Mouse (Mus musculus): ENCODE measurements around the gene Rasgrf2. TPM values are rescaled to one million over a fixed set of nuclear protein-coding genes. Genes with fewer than 3 reads are reported as not detected.

The Rasgrf2 gene
- polyA plus RNA-seq, 1 experiment from 2014 or later: 0.87 TPM

DNA sequence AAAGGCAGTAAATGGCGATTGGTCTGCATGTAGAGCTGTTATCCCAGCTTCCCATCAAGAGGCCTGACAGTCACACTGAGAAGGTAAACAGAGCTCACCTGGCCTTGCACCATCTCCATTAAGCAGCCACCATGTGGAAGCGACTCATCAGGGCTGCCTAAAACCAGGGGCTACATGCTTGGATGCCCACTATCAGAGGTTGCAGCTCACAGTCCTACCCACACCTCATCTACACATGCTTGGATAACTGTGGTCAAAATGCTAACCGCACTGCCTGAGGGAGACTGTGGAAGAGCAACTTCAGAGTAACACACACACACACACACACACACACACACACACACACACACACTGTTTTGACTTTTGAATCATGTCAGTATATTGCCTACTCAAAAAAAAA lies 101.8 kb downstream of the Rasgrf2 start:
- H3K36me3 ChIP-seq (ENCODE audit: control insufficient read depth, insufficient read depth, low read length): no peaks in the 10 kb centered on the region
- H3K4me1 ChIP-seq (ENCODE audit: control insufficient read depth, insufficient read depth, low read length): no peaks in the 10 kb centered on the region
- H3K27me3 ChIP-seq (ENCODE audit: control insufficient read depth, insufficient read depth, low read length): no peaks in the 10 kb centered on the region
- no peak overlapping the region for H3K4me2 ChIP-seq
- no peak overlapping the region for H3K9ac ChIP-seq (ENCODE audit: low read depth, low read length)
- H3K4me3 ChIP-seq (ENCODE audit: low read depth, low read length): no peak overlapping the region
- H3K27ac ChIP-seq (ENCODE audit: low read depth, low read length): no peak overlapping the region
- no peak for ATAC-seq (replicated peaks; ENCODE audit: insufficient number of reproducible peaks, low FRiP score, low TSS enrichment)
- no peaks in the 10 kb centered on the region for H3K9me3 ChIP-seq (replicated peaks; ENCODE audit: control insufficient read depth, low read length)
- 78% methylated on average over 3 of the region's 3 CpGs for WGBS (ENCODE audit: insufficient replicate concordance)

- Histone ChIP-seq H3K27ac (ENCODE audit: low read depth, low read length) (no peak overlapping the region), H3K9ac (ENCODE audit: low read depth, low read length) (no peak overlapping the region), H3K4me3 (ENCODE audit: low read depth, low read length) (no peak overlapping the region), H3K27me3 (ENCODE audit: control insufficient read depth, insufficient read depth, low read length) (no peaks in the 10 kb centered on the region), H3K9me3 (replicated peaks; ENCODE audit: control insufficient read depth, low read length) (no peaks in the 10 kb centered on the region), H3K4me2 (no peak overlapping the region), H3K4me1 (ENCODE audit: control insufficient read depth, insufficient read depth, low read length) (no peaks in the 10 kb centered on the region), H3K36me3 (ENCODE audit: control insufficient read depth, insufficient read depth, low read length) (no peaks in the 10 kb centered on the region)
- ATAC-seq (replicated peaks; ENCODE audit: insufficient number of reproducible peaks, low FRiP score, low TSS enrichment): no peak
- 84% methylated on average over 5 of the region's 5 CpGs for WGBS (ENCODE audit: insufficient replicate concordance)
Measured at GRCm38 (mm10) chr13:92027951-92028350, 103.5 kb downstream of the Rasgrf2 start.

DNA sequence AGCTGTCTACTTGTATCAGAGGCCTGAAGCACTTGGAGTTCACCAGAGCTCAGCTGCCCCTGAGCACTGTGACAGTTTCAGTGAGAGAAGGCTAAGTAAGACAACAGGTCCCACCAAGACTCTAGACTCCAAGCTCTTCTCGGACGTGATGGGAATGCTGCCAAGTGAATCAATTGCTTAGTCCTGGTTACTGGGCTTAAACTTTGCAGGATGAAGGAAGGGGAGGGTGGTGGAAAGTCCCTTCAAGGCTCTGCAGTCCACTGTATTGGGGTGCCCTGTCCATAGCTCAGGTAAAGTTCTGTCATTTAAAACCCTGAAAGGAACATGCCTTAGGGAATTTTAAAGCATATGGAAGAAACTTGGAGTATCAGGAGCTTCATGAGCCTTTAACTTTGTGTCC lies 104.8 kb downstream of the Rasgrf2 start:
- H3K4me2 ChIP-seq: no peak overlapping the region
- H3K4me1 ChIP-seq (ENCODE audit: control insufficient read depth, insufficient read depth, low read length): no peaks in the 10 kb centered on the region
- no peaks in the 10 kb centered on the region for H3K9me3 ChIP-seq (replicated peaks; ENCODE audit: control insufficient read depth, low read length)
- no peaks in the 10 kb centered on the region for H3K36me3 ChIP-seq (ENCODE audit: control insufficient read depth, insufficient read depth, low read length)
- WGBS (ENCODE audit: insufficient replicate concordance): 55% methylated on average over 2 of the region's 2 CpGs
- no peak overlapping the region for H3K27ac ChIP-seq (ENCODE audit: low read depth, low read length)
- H3K27me3 ChIP-seq (ENCODE audit: control insufficient read depth, insufficient read depth, low read length): no peaks in the 10 kb centered on the region
- no peak overlapping the region for H3K4me3 ChIP-seq (ENCODE audit: low read depth, low read length)
- no peak for ATAC-seq (replicated peaks; ENCODE audit: insufficient number of reproducible peaks, low FRiP score, low TSS enrichment)
- no peak overlapping the region for H3K9ac ChIP-seq (ENCODE audit: low read depth, low read length)

- H3K9me3 ChIP-seq (replicated peaks; ENCODE audit: control insufficient read depth, low read length): no peaks in the 10 kb centered on the region
- 85% methylated on average over 3 of the region's 3 CpGs for WGBS (ENCODE audit: insufficient replicate concordance)
- no peaks in the 10 kb centered on the region for H3K4me1 ChIP-seq (ENCODE audit: control insufficient read depth, insufficient read depth, low read length)
- H3K36me3 ChIP-seq (ENCODE audit: control insufficient read depth, insufficient read depth, low read length): no peaks in the 10 kb centered on the region
- ATAC-seq (replicated peaks; ENCODE audit: insufficient number of reproducible peaks, low FRiP score, low TSS enrichment): no peak
- no peak overlapping the region for H3K4me2 ChIP-seq
- H3K27me3 ChIP-seq (ENCODE audit: control insufficient read depth, insufficient read depth, low read length): no peaks in the 10 kb centered on the region
- no peak overlapping the region for H3K4me3 ChIP-seq (ENCODE audit: low read depth, low read length)
- no peak overlapping the region for H3K27ac ChIP-seq (ENCODE audit: low read depth, low read length)
- H3K9ac ChIP-seq (ENCODE audit: low read depth, low read length): no peak overlapping the region
Measured at GRCm38 (mm10) chr13:92025124-92025523, 106.3 kb downstream of the Rasgrf2 start.

DNA sequence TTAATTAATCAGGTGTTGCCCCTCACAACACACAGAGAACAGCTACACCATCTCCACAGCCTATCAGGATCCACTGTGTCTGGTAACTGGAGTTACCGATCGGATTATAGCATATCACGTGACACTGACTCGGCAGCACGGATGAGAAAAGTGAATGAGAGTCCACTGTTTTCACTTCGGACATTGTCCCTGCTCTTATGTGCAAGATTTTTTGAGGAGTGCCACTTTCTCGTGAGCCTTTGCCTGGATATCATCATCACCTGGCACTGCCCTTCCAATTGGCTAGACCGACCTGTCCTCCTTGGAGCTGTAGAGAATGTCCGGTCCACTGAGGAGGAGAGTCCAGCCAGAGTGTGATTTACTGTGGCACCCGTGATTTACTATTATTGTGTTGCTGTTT lies 109.3 kb downstream of the Rasgrf2 start:
- Histone ChIP-seq H3K4me1 (ENCODE audit: control insufficient read depth, insufficient read depth, low read length) (no peaks in the 10 kb centered on the region), H3K4me3 (ENCODE audit: low read depth, low read length) (no peak overlapping the region), H3K9ac (ENCODE audit: low read depth, low read length) (no peak overlapping the region), H3K27ac (ENCODE audit: low read depth, low read length) (no peak overlapping the region), H3K4me2 (no peak overlapping the region), H3K36me3 (ENCODE audit: control insufficient read depth, insufficient read depth, low read length) (no peaks in the 10 kb centered on the region), H3K9me3 (replicated peaks; ENCODE audit: control insufficient read depth, low read length) (no peaks in the 10 kb centered on the region), H3K27me3 (ENCODE audit: control insufficient read depth, insufficient read depth, low read length) (no peaks in the 10 kb centered on the region)
- no peak for ATAC-seq (replicated peaks; ENCODE audit: insufficient number of reproducible peaks, low FRiP score, low TSS enrichment)
- WGBS (ENCODE audit: insufficient replicate concordance): 83% methylated on average over 10 of the region's 10 CpGs

GRCm38 (mm10) chr13:91996929-91997328 lies 134.5 kb downstream of the Rasgrf2 start:
- no peak overlapping the region for H3K9ac ChIP-seq (ENCODE audit: low read depth, low read length)
- no peak overlapping the region for H3K4me3 ChIP-seq (ENCODE audit: low read depth, low read length)
- H3K36me3 ChIP-seq (ENCODE audit: control insufficient read depth, insufficient read depth, low read length): no peaks in the 10 kb centered on the region
- no peak for ATAC-seq (replicated peaks; ENCODE audit: insufficient number of reproducible peaks, low FRiP score, low TSS enrichment)
- H3K27me3 ChIP-seq (ENCODE audit: control insufficient read depth, insufficient read depth, low read length): no peaks in the 10 kb centered on the region
- WGBS (ENCODE audit: insufficient replicate concordance): 86% methylated on average over 3 of the region's 3 CpGs
- no peak overlapping the region for H3K4me2 ChIP-seq
- H3K9me3 ChIP-seq (replicated peaks; ENCODE audit: control insufficient read depth, low read length): 0 out of 2 replicates have a peak, but pooled peaks cover 2% of the 10 kb centered on the region
- H3K27ac ChIP-seq (ENCODE audit: low read depth, low read length): no peak overlapping the region
- no peaks in the 10 kb centered on the region for H3K4me1 ChIP-seq (ENCODE audit: control insufficient read depth, insufficient read depth, low read length)

GRCm38 (mm10) chr13:91991412-91991811 lies 140.0 kb downstream of the Rasgrf2 start:
- Histone ChIP-seq H3K36me3 (ENCODE audit: control insufficient read depth, insufficient read depth, low read length) (no peaks in the 10 kb centered on the region), H3K4me1 (ENCODE audit: control insufficient read depth, insufficient read depth, low read length) (no peaks in the 10 kb centered on the region), H3K9ac (ENCODE audit: low read depth, low read length) (no peak overlapping the region), H3K9me3 (replicated peaks; ENCODE audit: control insufficient read depth, low read length) (0 out of 2 replicates have a peak, but pooled peaks cover 2% of the 10 kb centered on the region), H3K4me2 (no peak overlapping the region), H3K27ac (ENCODE audit: low read depth, low read length) (no peak overlapping the region), H3K4me3 (ENCODE audit: low read depth, low read length) (no peak overlapping the region), H3K27me3 (ENCODE audit: control insufficient read depth, insufficient read depth, low read length) (no peaks in the 10 kb centered on the region)
- ATAC-seq (replicated peaks; ENCODE audit: insufficient number of reproducible peaks, low FRiP score, low TSS enrichment): no peak
- WGBS (ENCODE audit: insufficient replicate concordance): 81% methylated on average over 2 of the region's 2 CpGs

- no peak overlapping the region for H3K9ac ChIP-seq (ENCODE audit: low read depth, low read length)
- 59% methylated on average over 6 of the region's 6 CpGs for WGBS (ENCODE audit: insufficient replicate concordance)
- H3K4me1 ChIP-seq (ENCODE audit: control insufficient read depth, insufficient read depth, low read length): no peaks in the 10 kb centered on the region
- 0 out of 2 replicates have a peak, but pooled peaks cover 2% of the 10 kb centered on the region for H3K9me3 ChIP-seq (replicated peaks; ENCODE audit: control insufficient read depth, low read length)
- ATAC-seq (replicated peaks; ENCODE audit: insufficient number of reproducible peaks, low FRiP score, low TSS enrichment): no peak
- no peak overlapping the region for H3K4me2 ChIP-seq
- H3K4me3 ChIP-seq (ENCODE audit: low read depth, low read length): no peak overlapping the region
- no peaks in the 10 kb centered on the region for H3K36me3 ChIP-seq (ENCODE audit: control insufficient read depth, insufficient read depth, low read length)
- no peak overlapping the region for H3K27ac ChIP-seq (ENCODE audit: low read depth, low read length)
- H3K27me3 ChIP-seq (ENCODE audit: control insufficient read depth, insufficient read depth, low read length): no peaks in the 10 kb centered on the region
Measured at GRCm38 (mm10) chr13:91990709-91991284, 140.7 kb downstream of the Rasgrf2 start.

- H3K27me3 ChIP-seq (ENCODE audit: control insufficient read depth, insufficient read depth, low read length): no peaks in the 10 kb centered on the region
- no peak overlapping the region for H3K4me3 ChIP-seq (ENCODE audit: low read depth, low read length)
- H3K36me3 ChIP-seq (ENCODE audit: control insufficient read depth, insufficient read depth, low read length): no peaks in the 10 kb centered on the region
- H3K9me3 ChIP-seq (replicated peaks; ENCODE audit: control insufficient read depth, low read length): 0 out of 2 replicates have a peak, but pooled peaks cover 2% of the 10 kb centered on the region
- H3K27ac ChIP-seq (ENCODE audit: low read depth, low read length): no peak overlapping the region
- H3K4me2 ChIP-seq: no peak overlapping the region
- no peaks in the 10 kb centered on the region for H3K4me1 ChIP-seq (ENCODE audit: control insufficient read depth, insufficient read depth, low read length)
- no peak overlapping the region for H3K9ac ChIP-seq (ENCODE audit: low read depth, low read length)
- no peak for ATAC-seq (replicated peaks; ENCODE audit: insufficient number of reproducible peaks, low FRiP score, low TSS enrichment)
- WGBS (ENCODE audit: insufficient replicate concordance): 81% methylated on average over 7 of the region's 7 CpGs
Measured at GRCm38 (mm10) chr13:91988378-91988777, 143.1 kb downstream of the Rasgrf2 start.
